Mouse (Mus musculus) neural tube, embryonic 11.5 days (tissue): ENCODE results near the gene Ptpn20. TPM values are rescaled to one million over a fixed set of nuclear protein-coding genes. Genes with fewer than 3 reads are reported as not detected.

Experiments used
- ATAC-seq: fragments of 200-750 bp; cut with Nextera tagmentation; 2 replicates; pipeline ENCODE4 v1.8.0; 2017; ENCODE audit warnings: moderate number of reproducible peaks, mild to moderate bottlenecking, moderate TSS enrichment, moderate library complexity; ENCODE audit not compliant: insufficient read depth, low FRiP score, low TSS enrichment
- DNase-seq: peaks from one replicate; pipeline ENCODE4 v3.0.0-alpha.2; 2015; ENCODE audit warnings: low spot score
- H3K27ac ChIP-seq: fragments of 300-500 bp; sonication (generic); 2 replicates; pipeline ENCODE4 v1.5.1; 2014; ENCODE audit warnings: low read depth, mild to moderate bottlenecking, low read length
- H3K27me3 ChIP-seq: fragments of 300-500 bp; sonication (generic); 2 replicates; pipeline ENCODE4 v1.6.1; 2014; ENCODE audit warnings: mild to moderate bottlenecking, low read length, mixed read lengths; ENCODE audit not compliant: control insufficient read depth, insufficient read depth
- H3K36me3 ChIP-seq: fragments of 300-500 bp; sonication (generic); 2 replicates; pipeline ENCODE4 v1.6.1; 2014; ENCODE audit warnings: mild to moderate bottlenecking, low read length, moderate library complexity, mixed read lengths; ENCODE audit not compliant: control insufficient read depth, insufficient read depth
- H3K4me1 ChIP-seq: fragments of 300-500 bp; sonication (generic); 2 replicates; pipeline ENCODE4 v1.6.1; 2014; ENCODE audit warnings: low read length, mixed read lengths; ENCODE audit not compliant: control insufficient read depth, insufficient read depth
- H3K4me2 ChIP-seq: fragments of 300-500 bp; sonication (generic); 2 replicates; pipeline ENCODE4 v1.6.1; 2014; ENCODE audit warnings: low read depth, mild to moderate bottlenecking, moderate library complexity
- H3K4me3 ChIP-seq: fragments of 300-500 bp; sonication (generic); 2 replicates; pipeline ENCODE4 v1.5.1; 2014; ENCODE audit warnings: low read depth, low read length
- H3K9ac ChIP-seq: fragments of 300-500 bp; sonication (generic); 2 replicates; pipeline ENCODE4 v1.6.1; 2014; ENCODE audit warnings: mild to moderate bottlenecking, low read length
- H3K9me3 ChIP-seq: fragments of 300-500 bp; sonication (generic); 2 replicates; pipeline ENCODE4 v1.6.1; 2016; ENCODE audit warnings: low read length; ENCODE audit not compliant: control insufficient read depth
- WGBS: fragments of 180-500 bp; shearing (Covaris S2); extraction: QIAGEN DNeasy Blood & Tissue Kit; methylation state at CpG from one replicate; pipeline ENCODE4 v1.1.7; 2014; 5-methylcytosine and 5-hydroxymethylcytosine counted together
- polyA plus RNA-seq: library from polyadenylated mRNA; unstranded; fragments of >200 nt; fragmentation: Nextera tagmentation; extraction: Ambion mirVana; gene quantifications from 2 replicates; pipeline ENCODE4 v1.2.1, GENCODE M21; 2014

Gene Ptpn20
- polyA plus RNA-seq, 1 experiment from 2014 or later, result 0.13 TPM

DNA sequence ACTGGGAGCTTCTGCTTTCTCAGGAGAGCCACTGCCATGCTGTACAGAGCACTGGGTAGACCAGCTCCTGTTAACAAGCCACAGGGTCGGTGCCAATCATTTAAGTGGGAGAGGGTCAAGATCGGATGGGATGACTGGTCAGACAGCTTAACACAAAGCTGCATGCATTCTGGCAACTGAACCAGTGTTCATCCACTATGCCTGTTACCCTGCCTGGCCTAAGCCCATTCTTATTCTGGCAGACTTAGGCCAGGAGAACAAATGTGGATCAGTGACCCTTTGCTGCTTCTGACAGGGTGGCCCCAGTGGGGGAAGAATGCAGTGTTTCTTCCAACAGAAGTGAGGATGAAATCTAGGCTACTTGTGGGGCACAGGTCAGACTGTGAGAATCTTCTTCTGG lies 69.3 kb downstream of the Ptpn20 start:
- no peak for DNase-seq
- Histone ChIP-seq H3K36me3 (no peaks in the 10 kb centered on the region), H3K4me2 (no peak overlapping the region), H3K9ac (no peak overlapping the region), H3K4me1 (no peaks in the 10 kb centered on the region), H3K4me3 (no peak overlapping the region), H3K9me3 (no peaks in the 10 kb centered on the region), H3K27me3 (no peaks in the 10 kb centered on the region), H3K27ac (no peak overlapping the region)
- ATAC-seq, result no peak
- WGBS, result 73% methylated on average over 2 of the region's 2 CpGs

DNA sequence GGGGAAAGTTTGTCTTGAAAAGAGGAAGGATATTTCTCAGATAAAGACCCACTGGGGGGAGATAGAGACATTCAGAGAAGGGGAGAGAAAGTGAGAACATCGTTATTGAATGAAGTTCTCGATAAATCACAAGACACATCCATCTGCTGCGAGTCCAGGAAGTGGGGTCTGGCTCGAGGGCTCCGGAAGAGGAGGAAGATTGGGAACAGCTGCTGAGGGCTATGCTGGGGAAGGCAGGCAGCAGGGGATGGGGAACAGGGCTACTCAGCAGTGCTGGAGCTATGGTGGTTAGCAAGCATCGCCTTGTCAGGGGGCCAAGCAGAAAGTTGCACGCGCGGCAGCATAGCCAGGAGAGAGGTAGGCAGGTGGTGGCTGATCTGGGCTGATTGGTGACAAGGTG lies 73.1 kb downstream of the Ptpn20 start:
- Histone ChIP-seq H3K9ac (no peak overlapping the region), H3K4me3 (no peak overlapping the region), H3K27ac (no peak overlapping the region), H3K4me2 (no peak overlapping the region), H3K4me1 (no peaks in the 10 kb centered on the region), H3K9me3 (no peaks in the 10 kb centered on the region), H3K27me3 (no peaks in the 10 kb centered on the region), H3K36me3 (no peaks in the 10 kb centered on the region)
- WGBS, result 76% methylated on average over 9 of the region's 9 CpGs
- DNase-seq, result no peak
- ATAC-seq, result no peak

DNA sequence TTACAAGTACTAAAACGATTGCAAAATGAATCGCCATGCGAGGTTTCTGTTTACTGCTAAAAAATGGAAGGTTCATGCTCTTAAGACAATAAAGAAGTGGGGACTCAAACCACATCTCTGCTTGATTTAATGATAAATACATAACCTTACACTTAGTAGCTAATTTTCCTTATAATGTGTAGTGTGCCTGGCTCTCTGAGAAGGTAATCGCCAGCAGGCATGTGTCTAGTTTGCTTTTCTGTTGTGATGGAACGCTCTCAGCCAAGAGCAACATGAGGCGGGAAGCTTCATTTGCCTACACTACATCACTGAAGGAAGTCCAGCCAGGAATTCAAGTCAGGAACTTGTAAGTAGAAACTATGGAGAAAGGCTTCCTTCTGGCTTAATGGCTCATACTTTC lies 77.3 kb downstream of the Ptpn20 start:
- no peak for DNase-seq

DNA sequence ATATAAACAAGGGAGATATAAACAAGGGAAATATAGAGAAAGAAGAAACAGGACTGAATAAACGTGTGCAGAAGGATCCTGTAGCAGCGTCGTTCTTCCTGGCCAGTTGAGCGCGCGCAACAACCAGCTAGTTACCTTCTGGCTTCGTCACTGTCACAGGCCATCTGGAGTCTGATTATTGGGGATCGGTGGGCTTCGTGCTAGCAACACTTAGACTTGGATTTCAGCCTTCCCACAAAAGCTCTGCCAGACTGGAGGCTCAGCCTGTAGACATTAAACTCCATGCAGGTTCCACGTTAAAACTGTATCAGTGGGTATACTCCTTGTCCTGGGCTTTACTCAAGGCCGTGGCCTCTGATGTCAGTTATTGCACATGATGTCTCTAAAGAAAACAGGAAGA lies 80.9 kb downstream of the Ptpn20 start:
- H3K27ac ChIP-seq, result no peak overlapping the region
- ATAC-seq, result no peak
- H3K36me3 ChIP-seq, result no peaks in the 10 kb centered on the region

More for the DNA sequence above, 77.3 kb downstream of the Ptpn20 start:
- Histone ChIP-seq H3K27ac (no peak overlapping the region), H3K4me1 (no peaks in the 10 kb centered on the region), H3K4me2 (no peak overlapping the region), H3K9me3 (no peaks in the 10 kb centered on the region), H3K9ac (no peak overlapping the region), H3K4me3 (no peak overlapping the region), H3K27me3 (no peaks in the 10 kb centered on the region), H3K36me3 (no peaks in the 10 kb centered on the region)
- WGBS, result 94% methylated on average over 6 of the region's 6 CpGs
- ATAC-seq, result no peak

DNA sequence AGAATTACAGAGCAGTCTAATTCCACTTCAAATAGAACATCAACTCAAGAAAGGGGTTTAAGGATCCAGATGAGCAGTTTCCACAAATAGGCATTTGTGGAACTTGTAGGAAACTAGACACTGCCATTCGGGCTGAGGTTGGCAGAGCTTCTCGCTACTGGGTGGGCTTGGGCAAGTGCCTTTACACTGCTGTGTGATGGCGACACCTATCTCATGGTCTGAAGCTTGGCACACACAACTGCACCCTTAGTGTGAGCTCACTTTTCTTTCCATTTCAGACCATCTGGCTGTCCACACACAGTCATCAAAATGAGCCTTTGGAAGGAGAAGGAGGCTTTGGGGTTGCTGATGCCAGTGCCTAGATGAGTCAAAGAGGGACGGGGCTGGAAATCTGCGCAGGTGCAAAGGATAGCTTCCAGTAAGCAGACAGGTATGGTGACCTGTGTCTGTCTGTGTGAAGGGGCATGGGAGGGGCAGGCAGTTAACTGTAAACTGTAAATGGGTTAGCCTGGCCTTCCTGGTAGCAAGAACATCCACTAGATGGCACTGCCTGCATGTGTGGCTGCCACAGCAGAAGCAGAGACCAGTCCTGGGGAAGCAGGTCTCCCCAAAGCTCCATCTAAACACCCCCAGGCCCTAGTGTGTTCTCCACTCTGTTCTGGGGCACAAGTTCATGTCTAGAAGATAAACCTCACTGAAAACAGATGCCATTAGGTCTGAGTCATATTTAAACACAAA lies 84.5 kb downstream of the Ptpn20 start:
- Histone ChIP-seq H3K4me2 (no peak overlapping the region), H3K27ac (no peak overlapping the region), H3K9me3 (no peaks in the 10 kb centered on the region), H3K27me3 (no peaks in the 10 kb centered on the region), H3K9ac (no peak overlapping the region), H3K4me1 (no peaks in the 10 kb centered on the region), H3K36me3 (no peaks in the 10 kb centered on the region), H3K4me3 (no peak overlapping the region)
- peak; percentile 45 for DNase-seq
- ATAC-seq, result no peak
- 84% methylated on average over 5 of the region's 5 CpGs for whole genome bisulfite sequencing

More for the DNA sequence above, 80.9 kb downstream of the Ptpn20 start:
- Histone ChIP-seq H3K4me1 (no peaks in the 10 kb centered on the region), H3K9me3 (no peaks in the 10 kb centered on the region), H3K4me2 (no peak overlapping the region), H3K4me3 (no peak overlapping the region), H3K27me3 (no peaks in the 10 kb centered on the region), H3K9ac (no peak overlapping the region)
- 93% methylated on average over 10 of the region's 11 CpGs for WGBS
- DNase-seq, result no peak

DNA sequence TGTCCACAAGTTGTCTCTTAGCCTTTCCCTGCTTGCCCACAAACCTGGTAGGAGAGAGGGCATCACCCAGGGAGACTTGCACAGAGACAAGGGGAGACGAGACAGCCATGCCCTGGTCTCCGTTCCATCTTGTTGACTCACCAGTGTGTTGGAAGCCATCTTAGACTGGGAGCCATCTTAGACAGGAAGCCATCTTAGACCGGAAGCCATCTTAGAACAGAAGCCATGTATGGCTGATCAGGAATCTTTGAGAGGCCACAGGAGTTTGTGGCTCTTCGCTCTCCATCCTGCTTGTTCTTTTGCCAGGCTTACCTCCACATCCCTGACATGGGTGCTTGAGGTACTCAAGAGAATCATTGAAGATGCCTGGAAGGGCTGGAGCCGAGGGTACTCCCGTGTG lies 89.0 kb downstream of the Ptpn20 start:
- ATAC-seq (no peak), DNase-seq (no peak)
- no peak overlapping the region for H3K4me2 ChIP-seq
- H3K36me3 ChIP-seq, result no peaks in the 10 kb centered on the region
- H3K27ac ChIP-seq, result no peak overlapping the region
- H3K4me1 ChIP-seq, result no peaks in the 10 kb centered on the region
- 96% methylated on average over 6 of the region's 6 CpGs for WGBS
- H3K4me3 ChIP-seq, result no peak overlapping the region
- H3K9ac ChIP-seq, result no peak overlapping the region
- no peaks in the 10 kb centered on the region for H3K9me3 ChIP-seq
- H3K27me3 ChIP-seq, result no peaks in the 10 kb centered on the region

DNA sequence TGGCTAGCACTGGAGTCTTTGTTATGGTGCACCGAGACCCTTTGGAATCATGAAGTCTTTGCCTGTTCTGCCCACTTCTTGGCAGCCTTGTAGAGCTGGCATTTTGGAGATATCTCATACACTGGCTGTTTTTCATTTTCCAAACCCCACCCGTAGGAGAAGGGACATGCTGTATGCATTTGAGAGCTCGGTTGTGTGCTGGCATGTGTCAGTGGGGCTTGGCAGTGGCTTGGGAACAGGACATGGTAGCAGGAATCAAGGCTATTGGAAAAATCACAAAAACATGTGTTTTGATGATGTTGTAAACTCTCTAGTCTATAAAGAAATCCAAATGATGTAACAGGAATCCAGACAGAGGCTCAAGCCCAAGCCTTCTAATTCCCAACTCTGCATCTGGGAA lies 89.7 kb downstream of the Ptpn20 start:
- ATAC-seq (no peak), DNase-seq (no peak)
- H3K27me3 ChIP-seq, result no peaks in the 10 kb centered on the region
- no peak overlapping the region for H3K27ac ChIP-seq
- no peaks in the 10 kb centered on the region for H3K9me3 ChIP-seq
- H3K4me1 ChIP-seq, result no peaks in the 10 kb centered on the region
- H3K36me3 ChIP-seq, result no peaks in the 10 kb centered on the region
- no peak overlapping the region for H3K4me3 ChIP-seq
- H3K9ac ChIP-seq, result no peak overlapping the region
- WGBS, result 86% methylated on average over 3 of the region's 3 CpGs
- H3K4me2 ChIP-seq, result no peak overlapping the region

DNA sequence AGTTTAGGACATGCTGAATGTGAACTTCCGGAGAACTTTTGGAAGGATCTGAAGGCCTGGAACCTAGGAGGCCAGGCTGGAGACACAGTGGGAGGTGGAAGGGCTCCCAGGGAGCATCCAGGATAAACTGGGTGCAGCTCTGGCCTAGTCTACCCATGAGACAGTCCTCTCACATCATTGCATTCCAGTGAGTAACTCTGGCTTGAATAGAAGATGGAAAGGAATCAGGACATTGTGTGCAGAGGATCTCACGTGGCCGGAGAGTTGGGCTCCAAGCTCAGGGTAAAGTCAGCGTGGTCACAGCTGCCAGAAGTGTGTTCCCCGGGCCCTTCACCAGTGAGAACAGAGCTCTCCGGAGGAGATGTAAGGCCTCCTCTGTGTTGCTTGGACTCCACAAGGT lies 91.6 kb downstream of the Ptpn20 start:
- no peak for ATAC-seq
- no peak overlapping the region for H3K27ac ChIP-seq
- no peak for DNase-seq
- H3K9ac ChIP-seq, result no peak overlapping the region
- 90% methylated on average over 6 of the region's 6 CpGs for WGBS
- H3K36me3 ChIP-seq, result no peaks in the 10 kb centered on the region
- no peaks in the 10 kb centered on the region for H3K9me3 ChIP-seq
- H3K4me2 ChIP-seq, result no peak overlapping the region
- H3K4me1 ChIP-seq, result no peaks in the 10 kb centered on the region; the same call in 1 of the 2 replicates
- no peaks in the 10 kb centered on the region for H3K27me3 ChIP-seq
- H3K4me3 ChIP-seq, result no peak overlapping the region

DNA sequence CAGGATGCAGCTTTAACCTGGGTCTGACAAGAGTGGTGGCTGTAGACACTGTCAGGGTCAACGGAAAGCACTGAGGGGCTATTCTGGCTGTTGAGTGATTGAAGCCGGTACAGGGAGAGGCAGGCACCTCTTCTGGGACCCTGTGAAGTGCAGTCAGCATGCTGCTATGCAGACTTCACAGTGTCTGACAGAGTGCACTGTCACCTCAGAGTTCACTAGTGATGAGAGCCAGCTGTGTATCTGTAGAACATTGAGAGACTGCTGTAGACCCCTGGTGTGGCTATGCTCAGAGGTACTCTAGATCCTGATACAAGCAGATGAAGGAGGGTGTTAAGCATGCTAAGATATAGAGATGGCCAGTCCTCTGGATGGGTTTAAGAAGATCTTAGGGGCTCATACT lies 93.8 kb downstream of the Ptpn20 start:
- WGBS, result 68% methylated on average over 2 of the region's 2 CpGs
- Histone ChIP-seq H3K9ac (no peak overlapping the region), H3K9me3 (no peaks in the 10 kb centered on the region), H3K4me1 (no peaks in the 10 kb centered on the region; the same call in 1 of the 2 replicates), H3K4me2 (no peak overlapping the region), H3K36me3 (no peaks in the 10 kb centered on the region), H3K4me3 (no peak overlapping the region), H3K27ac (no peak overlapping the region), H3K27me3 (no peaks in the 10 kb centered on the region)
- DNase-seq (no peak), ATAC-seq (no peak)
